Mouse (Mus musculus) olfactory bulb, adult 2 months (tissue): Measurements from ENCODE around the gene Nrcam. TPM values are rescaled to one million over a fixed set of nuclear protein-coding genes. Genes with fewer than 3 reads are reported as not detected.

ENCODE experiments used
- H3K27ac ChIP-seq: fragments of 200-500 bp; 2 replicates; pipeline ENCODE4 v1.5.1; 2012; ENCODE audit warnings: low read depth, low read length; ENCODE audit not compliant: insufficient read depth
- H3K4me1 ChIP-seq: fragments of 200-500 bp; 2 replicates; pipeline ENCODE4 v1.6.1; 2012; ENCODE audit warnings: low read length; ENCODE audit not compliant: control insufficient read depth, insufficient read depth
- H3K4me3 ChIP-seq: fragments of 200-500 bp; 2 replicates; pipeline ENCODE4 v1.5.1; 2012; ENCODE audit warnings: mild to moderate bottlenecking, low read depth, low read length, moderate library complexity; ENCODE audit not compliant: insufficient read depth
- CTCF ChIP-seq: fragments of 200-500 bp; IDR thresholded peaks from 2 replicates; pipeline ENCODE4 v1.5.1; 2012; ENCODE audit warnings: low read depth, mild to moderate bottlenecking, low read length, moderate library complexity; ENCODE audit not compliant: insufficient read depth
- POLR2A ChIP-seq: fragments of 200-500 bp; IDR thresholded peaks from 2 replicates; pipeline ENCODE4 v1.6.1; 2012; ENCODE audit warnings: mild to moderate bottlenecking, low read depth, low read length, moderate library complexity; ENCODE audit not compliant: insufficient read depth
- WGBS: fragments of 180-500 bp; shearing (Covaris S2); methylation state at CpG from one replicate; pipeline ENCODE4 v1.1.7; 2018; 5-methylcytosine and 5-hydroxymethylcytosine counted together
- polyA plus RNA-seq: library from polyadenylated mRNA; stranded (reverse); fragments of >200 nt; gene quantifications from 2 replicates; pipeline ENCODE4 v1.2.4, GENCODE M21; 2012; ENCODE audit warnings: low replicate concordance; ENCODE audit not compliant: missing spikeins, insufficient read depth, insufficient read length

Gene Nrcam
- polyA plus RNA-seq, 1 experiment, result 445 TPM

GRCm38 (mm10) chr12:44572664-44573063 is 244.0 kb downstream of the Nrcam start:
- WGBS, result 5% methylated on average over 3 of the region's 3 CpGs
- no peak overlapping the region for H3K4me3 ChIP-seq

DNA sequence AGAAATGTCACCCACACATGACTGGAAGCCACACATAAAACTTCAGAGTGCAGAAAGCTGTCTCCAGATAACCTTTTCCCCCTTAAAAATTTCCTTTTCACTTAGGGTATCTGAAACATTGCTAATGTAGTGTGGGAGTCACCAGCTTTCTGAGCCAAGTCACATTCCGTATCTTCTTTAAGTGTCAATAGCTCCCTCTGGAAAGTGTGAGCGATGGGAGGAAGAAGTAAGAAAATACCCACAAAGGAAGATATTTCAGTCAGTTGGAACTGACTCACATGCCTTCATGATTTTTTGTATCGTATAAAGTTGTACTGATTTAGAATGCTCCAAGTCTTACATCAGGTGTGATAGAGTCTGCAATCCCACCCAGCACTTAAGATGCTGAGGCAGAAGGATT is 245.5 kb downstream of the Nrcam start:
- Histone ChIP-seq H3K27ac (no peak overlapping the region), H3K4me3 (no peak overlapping the region), H3K4me1 (no peaks in the 10 kb centered on the region)
- 86% methylated on average over 3 of the region's 3 CpGs for WGBS
- TF ChIP-seq CTCF (no peak), POLR2A (no peak)

More at GRCm38 (mm10) chr12:44572664-44573063, 244.0 kb downstream of the Nrcam start:
- no peaks in the 10 kb centered on the region for H3K4me1 ChIP-seq
- H3K27ac ChIP-seq, result no peak overlapping the region
- TF ChIP-seq CTCF, result no peak
- TF ChIP-seq POLR2A, result no peak

DNA sequence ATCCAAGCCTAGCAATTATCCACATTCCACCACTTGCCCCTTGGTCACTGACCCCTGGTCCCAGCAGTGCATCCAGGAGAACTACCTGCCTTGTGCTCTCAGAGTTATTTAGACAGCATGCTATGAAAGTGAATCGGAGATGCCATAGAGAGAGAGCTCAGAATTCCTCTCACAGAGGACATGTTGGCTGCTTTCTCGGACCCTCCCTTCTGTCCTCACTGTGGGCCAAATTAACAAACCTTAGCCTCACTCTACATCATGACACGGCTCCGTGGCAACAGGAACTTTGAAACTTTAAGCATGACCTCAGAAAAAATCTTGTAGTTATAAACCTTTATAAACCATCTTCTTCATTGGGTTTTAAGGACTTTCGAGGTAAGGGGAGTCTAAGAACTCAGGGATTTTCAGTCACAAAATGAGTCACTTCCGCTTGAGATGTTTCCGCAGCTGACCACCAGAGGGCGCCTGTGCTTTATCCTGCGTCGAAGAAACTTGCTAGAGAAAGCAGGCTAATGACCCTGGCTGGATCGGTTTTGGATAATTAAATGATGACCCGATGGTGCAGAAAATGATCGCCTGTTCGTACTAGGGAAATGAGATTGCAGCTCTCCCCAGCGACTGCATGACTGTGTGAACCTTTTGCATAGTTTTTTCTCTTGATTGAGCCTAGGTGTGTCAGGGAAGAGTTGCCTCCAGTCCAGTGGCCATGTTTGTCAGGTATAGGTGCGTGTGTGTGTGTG is 272.9 kb downstream of the Nrcam start:
- 28% methylated on average over 16 of the region's 16 CpGs for WGBS
- TF ChIP-seq CTCF (peak; percentile 68; the same call in 1 of the 2 replicates), POLR2A (no peak)

GRCm38 (mm10) chr12:44602269-44602957 is 273.7 kb downstream of the Nrcam start:
- Histone ChIP-seq H3K27ac (no peak overlapping the region), H3K4me3 (no peak overlapping the region), H3K4me1 (0 out of 2 replicates have a peak, but pooled peaks cover 5% of the 10 kb centered on the region)
- WGBS, result 46% methylated on average over 11 of the region's 11 CpGs
- no peak for TF ChIP-seq POLR2A
- no peak for TF ChIP-seq CTCF

More for the DNA sequence above, 272.9 kb downstream of the Nrcam start:
- Histone ChIP-seq H3K27ac (no peak overlapping the region), H3K4me1 (0 out of 2 replicates have a peak, but pooled peaks cover 5% of the 10 kb centered on the region), H3K4me3 (no peak overlapping the region)

DNA sequence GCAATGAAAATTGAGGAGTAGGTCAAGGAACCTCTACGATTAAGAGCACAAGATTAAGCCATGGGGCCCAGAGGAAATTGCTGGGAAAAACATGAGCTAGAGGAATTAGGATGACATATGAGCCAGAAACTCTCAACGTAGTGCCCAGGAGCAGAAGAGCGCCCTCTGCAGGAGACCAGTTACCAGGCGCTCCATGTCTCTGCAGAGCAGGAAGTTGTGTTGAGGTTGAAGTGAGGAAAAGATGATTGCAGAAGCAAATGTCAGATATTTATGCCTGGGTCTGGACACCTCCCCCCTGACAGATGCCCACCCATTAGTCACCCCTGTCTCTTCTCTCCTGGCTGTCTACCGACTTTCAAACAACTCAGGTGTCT is 274.3 kb downstream of the Nrcam start:
- Histone ChIP-seq H3K27ac (no peak overlapping the region), H3K4me3 (no peak overlapping the region), H3K4me1 (0 out of 2 replicates have a peak, but pooled peaks cover 5% of the 10 kb centered on the region)
- no peak for TF ChIP-seq CTCF
- no peak for TF ChIP-seq POLR2A
- WGBS, result 85% methylated on average over 5 of the region's 5 CpGs

GRCm38 (mm10) chr12:44617001-44617421 is 288.3 kb downstream of the Nrcam start:
- 63% methylated on average over 2 of the region's 2 CpGs for WGBS
- TF ChIP-seq POLR2A (no peak), CTCF (no peak)
- no peak overlapping the region for H3K27ac ChIP-seq
- no peak overlapping the region for H3K4me3 ChIP-seq
- no peaks in the 10 kb centered on the region for H3K4me1 ChIP-seq

DNA sequence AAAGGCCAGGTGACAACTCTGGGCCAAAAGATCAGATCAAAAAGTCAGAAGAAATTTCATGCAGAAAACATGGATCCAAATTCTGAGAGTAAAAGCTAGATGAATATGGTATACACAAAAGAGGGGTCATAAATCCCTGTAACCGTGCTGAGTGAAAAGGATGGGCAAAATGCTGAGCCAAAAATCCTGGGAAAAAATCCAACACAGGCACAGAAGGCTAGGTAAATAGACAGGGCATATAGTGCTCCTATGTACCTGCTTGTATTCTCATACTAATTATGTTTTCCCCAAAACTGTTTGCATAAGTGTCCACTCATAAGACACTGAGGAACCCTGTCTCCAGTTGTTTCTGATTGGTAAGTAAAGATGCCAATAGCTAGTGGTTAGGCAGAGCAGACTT is 288.8 kb downstream of the Nrcam start:
- no peak overlapping the region for H3K4me3 ChIP-seq
- no peak overlapping the region for H3K27ac ChIP-seq
- 59% methylated on average over 1 of the region's 1 CpGs for WGBS
- no peaks in the 10 kb centered on the region for H3K4me1 ChIP-seq
- no peak for TF ChIP-seq CTCF
- no peak for TF ChIP-seq POLR2A

- TF ChIP-seq CTCF (no peak), POLR2A (no peak)
- H3K4me3 ChIP-seq, result no peak overlapping the region
- no peaks in the 10 kb centered on the region for H3K4me1 ChIP-seq
- H3K27ac ChIP-seq, result no peak overlapping the region
Measured at GRCm38 (mm10) chr12:44639341-44639921, 310.7 kb downstream of the Nrcam start.

DNA sequence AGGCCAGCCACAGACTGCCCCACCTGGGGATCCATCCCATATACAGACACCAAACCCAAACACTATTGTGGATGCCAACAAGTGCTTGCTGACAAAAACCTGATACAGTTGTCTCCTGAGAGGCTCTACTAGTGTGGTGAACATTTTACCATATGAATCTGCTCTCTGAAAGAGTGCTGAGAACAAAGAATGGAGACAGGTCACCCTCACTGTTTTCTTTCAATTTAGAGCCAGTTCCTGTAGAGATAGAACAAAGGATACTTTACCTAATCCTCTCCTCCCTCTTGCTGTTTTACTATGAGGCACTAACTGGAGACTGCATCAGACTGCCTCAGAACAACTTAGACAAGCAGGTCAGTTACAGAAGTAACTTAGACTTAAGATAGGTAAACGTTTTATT is 311.9 kb downstream of the Nrcam start:
- no peaks in the 10 kb centered on the region for H3K4me1 ChIP-seq
- WGBS, result 11% methylated on average over 1 of the region's 1 CpGs
- TF ChIP-seq POLR2A, result no peak
- no peak for TF ChIP-seq CTCF

More for the DNA sequence above, 311.9 kb downstream of the Nrcam start:
- H3K4me3 ChIP-seq, result no peak overlapping the region
- H3K27ac ChIP-seq, result no peak overlapping the region

Other genes starting within 250 kb of the Nrcam start
- not detected in 2 replicates for gene Dnajb9, start 118.6 kb upstream of the Nrcam start, polyA plus RNA-seq
- gene Pnpla8, start 107.5 kb upstream of the Nrcam start, polyA plus RNA-seq, result 354 and 440 TPM in 2 replicates